In genomic region chr16:20653315-20653714, GRCm38 (mm10) we compare ENCODE assay signal across 14 mouse cellular contexts. TPM values are rescaled to one million over a fixed set of nuclear protein-coding genes. Genes with fewer than 3 reads are reported as not detected.
DNase-seq lines count a peak whose midpoint lies in the region; ATAC-seq and TF ChIP-seq lines count a peak whose summit lies in the region.
"Had no signal": no experiment of that assay in that cellular context is flagged by ENCODE, and none has a peak within 500 bp of the region (broad histone marks: within the 10 kb centered on the region; RNA-seq: fewer than 3 reads in every experiment).

No protein-coding gene starts in this region.

- no peak for ATAC-seq in heart, embryonic 11.5 days (replicated peaks; ENCODE audit: insufficient number of reproducible peaks, low FRiP score, low TSS enrichment)
- no peak for ATAC-seq in neural tube, embryonic 12.5 days (ENCODE audit: low FRiP score, low read depth)
- ATAC-seq in liver, embryonic 14.5 days (ENCODE audit: insufficient read depth) = no peak
- ATAC-seq: CD4-positive, CD25-positive, alpha-beta regulatory T cell, adult 4 months had no signal

- H3K9me3 ChIP-seq in heart, embryonic 11.5 days (replicated peaks; ENCODE audit: control insufficient read depth, low read length) = no peaks in the 10 kb centered on the region
- no peaks in the 10 kb centered on the region for H3K9me3 ChIP-seq in neural tube, embryonic 12.5 days
- no peaks in the 10 kb centered on the region for H3K9me3 ChIP-seq in liver, embryonic 14.5 days (ENCODE audit: control insufficient read depth, low read length)

- DNase-seq in heart, adult 8-10 months (ENCODE audit: low spot score) = no peak
- no peak for DNase-seq in neural tube, embryonic 10.5 days (ENCODE audit: extremely low spot score, low spot score)
- no peak for DNase-seq in liver, embryonic 14.5 days (ENCODE audit: low read depth in 3 of 3, low spot score in 3 of 3)
- DNase-seq in cerebellum, postnatal 25 days = no peak
- DNase-seq in urinary bladder, postnatal 10 days (ENCODE audit: low spot score) = no peak
- DNase-seq in urinary bladder, postnatal 14 days (ENCODE audit: low spot score) = no peak
- DNase-seq: kidney, postnatal 25 days; lung, adult 2 months; thymus, adult 2 months had no signal

- H3K4me3 ChIP-seq in heart, embryonic 11.5 days (ENCODE audit: low read depth, low read length) = no peak overlapping the region
- H3K4me3 ChIP-seq in neural tube, embryonic 12.5 days = no peak overlapping the region
- H3K4me3 ChIP-seq in liver, embryonic 14.5 days (ENCODE audit: insufficient read depth in 1 of 2, low read depth in 2 of 2, low read length in 2 of 2) = no peak overlapping the region

- H3K27me3 ChIP-seq in heart, embryonic 11.5 days (ENCODE audit: control insufficient read depth, insufficient read depth, low read length) = 0 out of 2 replicates have a peak, but pooled peaks cover 2% of the 10 kb centered on the region
- H3K27me3 ChIP-seq in neural tube, embryonic 12.5 days (replicated peaks) = no peaks in the 10 kb centered on the region
- H3K27me3 ChIP-seq in liver, embryonic 14.5 days (ENCODE audit: control insufficient read depth, insufficient read depth, low read length) = no peaks in the 10 kb centered on the region

- H3K4me2 ChIP-seq in heart, embryonic 11.5 days = 0 out of 2 replicates have a peak overlapping the region, but pooled peaks have one; percentile 7
- peak overlapping the region; percentile 91; the same call in 1 of the 2 replicates for H3K4me2 ChIP-seq in neural tube, embryonic 12.5 days (replicated peaks)
- peak overlapping the region; percentile 69 for H3K4me2 ChIP-seq in liver, embryonic 14.5 days (ENCODE audit: low read depth)

- 53% methylated on average over 2 of the region's 2 CpGs for WGBS in heart, embryonic 11.5 days (ENCODE audit: insufficient replicate concordance)
- WGBS in neural tube, embryonic 12.5 days = 51% methylated on average over 2 of the region's 2 CpGs
- 50% methylated on average over 2 of the region's 2 CpGs for WGBS in liver, embryonic 14.5 days (ENCODE audit: insufficient replicate concordance)

- H3K4me1 ChIP-seq in heart, embryonic 11.5 days (ENCODE audit: control insufficient read depth, insufficient read depth, low read length) = peaks cover 8% of the 10 kb centered on the region
- peaks cover 16% of the 10 kb centered on the region for H3K4me1 ChIP-seq in neural tube, embryonic 12.5 days
- H3K4me1 ChIP-seq in liver, embryonic 14.5 days (replicated peaks; ENCODE audit: control insufficient read depth in 2 of 2, insufficient read depth in 2 of 2, low read length in 1 of 2) = peaks cover 7% of the 10 kb centered on the region in 2 experiments; a peak in 3 of 4 replicates

- no peak for TF ChIP-seq EP300 in liver, embryonic 14.5 days (IDR thresholded peaks at IDR 0.05; ENCODE audit: low read depth)

- no peak overlapping the region for H3K27ac ChIP-seq in heart, embryonic 11.5 days (ENCODE audit: low read depth, low read length)
- H3K27ac ChIP-seq in neural tube, embryonic 12.5 days = no peak overlapping the region
- no peak overlapping the region for H3K27ac ChIP-seq in liver, embryonic 14.5 days

- peaks cover 18% of the 10 kb centered on the region for H3K36me3 ChIP-seq in heart, embryonic 11.5 days (ENCODE audit: control insufficient read depth, insufficient read depth, low read length)
- peaks cover 40% of the 10 kb centered on the region for H3K36me3 ChIP-seq in neural tube, embryonic 12.5 days
- peaks cover 35% of the 10 kb centered on the region for H3K36me3 ChIP-seq in liver, embryonic 14.5 days (replicated peaks; ENCODE audit: control insufficient read depth, insufficient read depth, low read depth)

- no peak for TF ChIP-seq CTCF in liver, embryonic 14.5 days (IDR thresholded peaks at IDR 0.05; ENCODE audit: low read depth)

- no peak overlapping the region for H3K9ac ChIP-seq in heart, embryonic 11.5 days (ENCODE audit: low read depth, low read length)
- no peak overlapping the region for H3K9ac ChIP-seq in neural tube, embryonic 12.5 days
- H3K9ac ChIP-seq in liver, embryonic 14.5 days (replicated peaks) = no peak overlapping the region

RNA-seq across cellular contexts. Expression of gene Psmd2, which starts 1.9 kb away (rescaled TPM):
- 275 and 327 TPM in 2 replicates for polyA plus RNA-seq in heart, embryonic 11.5 days (2014; fragmentation: Nextera tagmentation; extraction: Ambion mirVana)
- 100 to 1,000 TPM; 198 to 209 (median 203) TPM for total RNA-seq in heart, adult 8-10 months (2022)
- polyA plus RNA-seq in neural tube, embryonic 12.5 days (2016; fragmentation: Nextera tagmentation; extraction: Ambion mirVana) = 412 and 424 TPM in 2 replicates
- polyA plus RNA-seq in liver, embryonic 14.5 days (2012; rRNA removed) = 61.5 and 89.2 TPM in 2 replicates
- polyA plus RNA-seq in liver, embryonic 14.5 days (2014; fragmentation: Nextera tagmentation; extraction: Ambion mirVana) = 162 and 165 TPM in 2 replicates

RNA-seq across cellular contexts. Expression of gene Eif4g1, which starts 14.8 kb away (rescaled TPM):
- polyA plus RNA-seq in heart, embryonic 11.5 days (2014; fragmentation: Nextera tagmentation; extraction: Ambion mirVana) = 117 and 133 TPM in 2 replicates
- total RNA-seq in heart, adult 8-10 months (2022) = 100 to 1,000 TPM; 388 to 519 (median 472) TPM
- polyA plus RNA-seq in neural tube, embryonic 12.5 days (2016; fragmentation: Nextera tagmentation; extraction: Ambion mirVana) = 183 and 190 TPM in 2 replicates
- 76.0 and 101 TPM in 2 replicates for polyA plus RNA-seq in liver, embryonic 14.5 days (2012; rRNA removed)
- polyA plus RNA-seq in liver, embryonic 14.5 days (2014; fragmentation: Nextera tagmentation; extraction: Ambion mirVana) = 65.1 and 76.7 TPM in 2 replicates

RNA-seq across cellular contexts. Expression of gene Ece2, which starts 23.7 kb away (rescaled TPM):
- polyA plus RNA-seq in heart, embryonic 11.5 days (2014; fragmentation: Nextera tagmentation; extraction: Ambion mirVana) = 1.3 and 1.6 TPM in 2 replicates
- total RNA-seq in heart, adult 8-10 months (2022) = under 1 TPM; 0.63 to 0.90 (median 0.73) TPM
- polyA plus RNA-seq in neural tube, embryonic 12.5 days (2016; fragmentation: Nextera tagmentation; extraction: Ambion mirVana) = 6.9 and 8.0 TPM in 2 replicates
- polyA plus RNA-seq in liver, embryonic 14.5 days (2012; rRNA removed) = 0.08 TPM in 1 of 2 replicates, not detected in the other
- 0.04 TPM in 1 of 2 replicates, not detected in the other for polyA plus RNA-seq in liver, embryonic 14.5 days (2014; fragmentation: Nextera tagmentation; extraction: Ambion mirVana)
- total RNA-seq: monocyte, adult 5-6 weeks had no signal
- polyA plus RNA-seq: CD4-positive, CD25-positive, alpha-beta regulatory T cell, adult 4 months had no signal

RNA-seq across cellular contexts. Expression of gene Camk2n2, which starts 32.2 kb away (rescaled TPM):
- polyA plus RNA-seq in heart, embryonic 11.5 days (2014; fragmentation: Nextera tagmentation; extraction: Ambion mirVana) = 0.84 and 0.96 TPM in 2 replicates
- total RNA-seq in heart, adult 8-10 months (2022) = 1 to 10 TPM in 3 of 4 experiments, under 1 TPM in 1; 0.79 to 1.7 (median 1.3) TPM
- 11.9 and 12.3 TPM in 2 replicates for polyA plus RNA-seq in neural tube, embryonic 12.5 days (2016; fragmentation: Nextera tagmentation; extraction: Ambion mirVana)
- polyA plus RNA-seq in liver, embryonic 14.5 days (2012; rRNA removed) = 0.32 and 0.38 TPM in 2 replicates
- 0.19 and 0.32 TPM in 2 replicates for polyA plus RNA-seq in liver, embryonic 14.5 days (2014; fragmentation: Nextera tagmentation; extraction: Ambion mirVana)
- total RNA-seq: hematopoietic stem cell, adult 5-6 weeks; monocyte, adult 5-6 weeks had no signal
- polyA plus RNA-seq: CD4-positive, CD25-positive, alpha-beta regulatory T cell, adult 4 months had no signal

RNA-seq across cellular contexts. Expression of gene Fam131a, which starts 39.7 kb away (rescaled TPM):
- polyA plus RNA-seq in heart, embryonic 11.5 days (2014; fragmentation: Nextera tagmentation; extraction: Ambion mirVana) = 2.6 and 4.9 TPM in 2 replicates
- 10 to 100 TPM; 26.2 to 47.4 (median 33.0) TPM for total RNA-seq in heart, adult 8-10 months (2022)
- polyA plus RNA-seq in neural tube, embryonic 12.5 days (2016; fragmentation: Nextera tagmentation; extraction: Ambion mirVana) = 20.8 and 24.3 TPM in 2 replicates
- polyA plus RNA-seq in liver, embryonic 14.5 days (2012; rRNA removed) = 1.0 and 1.4 TPM in 2 replicates
- 1.3 TPM in 2 replicates for polyA plus RNA-seq in liver, embryonic 14.5 days (2014; fragmentation: Nextera tagmentation; extraction: Ambion mirVana)

Comparison
In these comparisons a context has a peak if more than half of its experiments do, and no peak if none do; other contexts are left out.
1. H3K4me2 ChIP-seq: peak in every context shown above with its lines; median percentile 91 in neural tube, embryonic 12.5 days; 69 in liver, embryonic 14.5 days; 7 in heart, embryonic 11.5 days.